Mouse (Mus musculus) cerebellum, adult 18-20 months (tissue): Measurements from ENCODE around the gene Olfr1107.

Experiments
- DNase-seq, 2 experiments: peaks; one replicate each; pipeline ENCODE4 v3.0.0; 2021

Gene Olfr1107

GRCm38 (mm10) chr2:87075717-87076116, at the start of gene Olfr1107:
Gene Olfr1107 (minus strand): TSS chr2:87075817.
- no peak for DNase-seq

- DNase-seq = no peak
Measured at GRCm38 (mm10) chr2:87114467-87114866, 38.9 kb upstream of the Olfr1107 start, which contains the start of gene Olfr259. Gene Olfr259 (minus strand): TSS chr2:87114567.

- no peak for DNase-seq
Measured at GRCm38 (mm10) chr2:87095908-87096307, 20.3 kb upstream of the Olfr1107 start, which contains the start of gene Olfr1109. Gene Olfr1109 (minus strand): TSS chr2:87096008.

- DNase-seq = no peak
Measured at GRCm38 (mm10) chr2:87052173-87052572, 23.4 kb downstream of the Olfr1107 start, which contains the start of gene Olfr1106. Gene Olfr1106 (minus strand): TSS chr2:87052273.

- no peak for DNase-seq
Measured at GRCm38 (mm10) chr2:87036431-87036830, 39.2 kb downstream of the Olfr1107 start, which contains the start of gene Olfr1105. Gene Olfr1105 (minus strand): TSS chr2:87036531.

GRCm38 (mm10) chr2:87026980-87027379, 48.6 kb downstream of the Olfr1107 start, which contains the start of gene Olfr1104:
Gene Olfr1104 (minus strand): TSS chr2:87027080.
- no peak for DNase-seq
